Mouse (Mus musculus) hindbrain, embryonic 12.5 days (tissue): ENCODE measurements around the gene Arhgap24. TPM values are rescaled to one million over a fixed set of nuclear protein-coding genes. Genes with fewer than 3 reads are reported as not detected.

Source experiments
- ATAC-seq: fragments of 200-750 bp; cut with Nextera tagmentation; 2 replicates; pipeline ENCODE4 v1.8.0; 2017; ENCODE audit warnings: moderate TSS enrichment; ENCODE audit not compliant: low FRiP score
- H3K27ac ChIP-seq: fragments of 300-500 bp; sonication (generic); 2 replicates; pipeline ENCODE4 v1.5.1; 2016; ENCODE audit warnings: mild to moderate bottlenecking
- H3K27me3 ChIP-seq: fragments of 300-500 bp; sonication (generic); 2 replicates; pipeline ENCODE4 v1.6.1; 2016; ENCODE audit warnings: mild to moderate bottlenecking
- H3K36me3 ChIP-seq: fragments of 300-500 bp; sonication (generic); 2 replicates; pipeline ENCODE4 v1.6.1; 2016; ENCODE audit warnings: mild to moderate bottlenecking
- H3K4me1 ChIP-seq: fragments of 300-500 bp; sonication (generic); 2 replicates; pipeline ENCODE4 v1.6.1; 2016
- H3K4me2 ChIP-seq: fragments of 300-500 bp; sonication (generic); replicated peaks from 2 replicates; pipeline ENCODE4 v1.6.1; 2016; ENCODE audit warnings: mild to moderate bottlenecking
- H3K4me3 ChIP-seq: fragments of 300-500 bp; sonication (generic); 2 replicates; pipeline ENCODE4 v1.5.1; 2016; ENCODE audit warnings: mild to moderate bottlenecking
- H3K9ac ChIP-seq: fragments of 300-500 bp; sonication (generic); 2 replicates; pipeline ENCODE4 v1.6.1; 2016; ENCODE audit warnings: mild to moderate bottlenecking, moderate library complexity
- H3K9me3 ChIP-seq: fragments of 300-500 bp; sonication (generic); replicated peaks from 2 replicates; pipeline ENCODE4 v1.6.1; 2016; ENCODE audit warnings: mild to moderate bottlenecking
- WGBS: fragments of 180-500 bp; shearing (Covaris S2); methylation state at CpG from one replicate; pipeline ENCODE4 v1.1.7; 2016; 5-methylcytosine and 5-hydroxymethylcytosine counted together
- polyA plus RNA-seq: library from polyadenylated mRNA; unstranded; fragments of >200 nt; fragmentation: Nextera tagmentation; extraction: Ambion mirVana; gene quantifications from 2 replicates; pipeline ENCODE4 v1.2.1, GENCODE M21; 2016

Gene Arhgap24
- polyA plus RNA-seq, 1 experiment from 2014 or later = 10.1 TPM

DNA sequence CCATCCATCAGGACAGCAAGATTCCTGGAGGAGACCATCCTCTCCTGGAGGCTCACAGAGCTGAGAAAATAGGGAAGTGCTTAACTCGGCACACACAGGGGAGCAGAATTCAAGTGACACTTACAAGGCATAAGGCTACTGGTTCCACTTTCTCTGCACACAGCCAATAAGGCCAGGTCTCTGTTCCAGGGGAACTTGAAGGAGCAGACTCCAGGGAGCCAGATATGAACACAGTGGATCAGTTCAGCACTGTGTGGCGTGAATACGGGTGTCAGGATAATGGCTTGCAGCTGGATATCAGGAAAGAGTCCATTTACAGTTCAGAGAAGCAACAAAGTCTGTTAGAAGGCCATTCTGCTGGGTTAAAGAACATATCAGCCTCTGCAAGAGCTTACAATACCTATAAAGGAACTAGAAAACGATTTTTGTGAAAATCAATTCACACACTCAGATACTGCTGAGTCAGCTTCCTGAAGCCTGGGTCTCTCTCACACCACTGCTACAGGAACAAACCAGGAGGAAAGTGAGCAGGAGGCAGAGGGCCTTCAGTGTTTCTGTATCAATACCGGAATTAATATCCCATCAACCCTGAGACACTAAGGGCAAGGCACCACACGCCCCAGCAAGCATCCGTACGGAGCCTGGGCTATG is 466.0 kb downstream of the Arhgap24 start:
- H3K4me1 ChIP-seq = no peaks in the 10 kb centered on the region
- H3K27ac ChIP-seq = no peak overlapping the region
- H3K4me2 ChIP-seq = no peak overlapping the region
- H3K4me3 ChIP-seq = no peak overlapping the region
- no peaks in the 10 kb centered on the region for H3K9me3 ChIP-seq
- no peak overlapping the region for H3K9ac ChIP-seq
- H3K36me3 ChIP-seq = no peaks in the 10 kb centered on the region
- no peaks in the 10 kb centered on the region for H3K27me3 ChIP-seq
- 71% methylated on average over 8 of the region's 8 CpGs for WGBS
- ATAC-seq = no peak
